Mouse (Mus musculus) lung, postnatal 4 days (tissue): ENCODE results near the gene Ahcyl2.

ENCODE experiments used
- DNase-seq, 2 experiments: peaks; one replicate each; pipeline ENCODE4 v3.0.0; 2021

The Ahcyl2 gene

DNA sequence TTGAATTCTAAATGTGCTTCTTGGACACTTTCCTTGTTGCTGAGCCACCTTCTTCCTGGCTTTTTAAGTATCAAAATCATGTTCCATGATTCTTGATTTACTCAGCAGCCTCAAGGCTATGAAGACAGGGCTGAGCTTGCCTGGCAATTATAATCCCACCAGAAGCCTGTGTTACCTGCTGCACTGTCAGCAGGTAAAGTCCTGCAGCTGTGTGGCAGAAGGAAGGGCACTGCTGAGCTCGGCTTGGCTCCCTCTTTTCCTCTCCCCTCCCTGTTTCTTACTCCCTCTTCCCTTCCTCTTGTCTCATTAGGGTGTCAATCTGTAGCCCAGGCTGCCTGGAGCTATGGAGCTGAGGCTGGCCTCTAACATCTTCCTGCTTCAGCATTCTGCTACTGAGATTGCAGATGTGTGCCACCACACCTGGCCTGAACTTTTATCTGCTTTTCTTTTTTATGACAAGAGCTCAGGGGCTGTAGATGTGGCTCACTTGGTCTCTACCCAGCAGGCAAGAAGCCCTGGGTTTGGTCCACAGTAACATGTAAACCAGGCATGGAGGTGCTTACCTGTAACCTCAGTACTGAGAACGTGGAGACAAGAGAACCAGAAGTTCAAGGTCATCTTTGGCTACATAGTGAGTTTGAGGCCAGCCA, 3.0 kb downstream of the Ahcyl2 start:
- DNase-seq: no peak

DNA sequence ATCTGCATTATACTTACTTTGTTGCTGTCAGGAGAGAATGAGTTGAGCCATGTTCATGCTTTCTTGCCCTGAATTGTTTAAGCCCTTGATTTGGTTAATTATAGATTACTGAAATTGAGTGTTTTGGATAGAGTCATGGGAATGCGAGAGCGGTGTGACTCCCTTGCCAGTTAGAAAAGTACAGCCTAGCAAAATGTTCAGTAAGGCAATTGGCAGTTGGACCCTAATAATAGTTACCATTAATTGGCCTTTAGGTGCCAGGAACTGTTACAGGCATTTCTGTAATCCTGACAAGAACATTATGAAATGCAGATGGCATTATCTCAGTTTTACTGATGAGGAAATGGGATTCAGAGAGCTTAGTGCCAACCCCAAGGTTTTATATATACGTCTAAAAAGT, 4.4 kb downstream of the Ahcyl2 start:
- DNase-seq: no peak

DNA sequence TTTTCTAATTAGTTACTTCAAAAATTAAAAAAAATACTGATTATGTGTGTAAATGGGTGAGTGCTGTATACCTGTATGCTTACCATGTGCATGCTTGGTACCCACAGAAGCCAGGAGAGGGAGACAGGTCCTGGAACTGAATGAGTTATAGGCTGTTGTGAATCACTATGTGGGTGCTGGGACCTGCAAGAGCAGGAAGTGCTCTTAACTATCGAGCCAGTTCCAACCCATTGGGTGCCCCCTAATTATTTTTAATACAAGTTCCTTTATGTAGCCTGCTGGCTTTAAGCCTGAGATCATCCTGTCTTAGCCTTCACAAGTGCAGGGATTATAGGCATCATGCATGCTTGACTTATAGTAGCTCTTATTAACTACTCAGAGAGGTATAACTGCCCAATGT, 6.3 kb downstream of the Ahcyl2 start:
- no peak for DNase-seq

DNA sequence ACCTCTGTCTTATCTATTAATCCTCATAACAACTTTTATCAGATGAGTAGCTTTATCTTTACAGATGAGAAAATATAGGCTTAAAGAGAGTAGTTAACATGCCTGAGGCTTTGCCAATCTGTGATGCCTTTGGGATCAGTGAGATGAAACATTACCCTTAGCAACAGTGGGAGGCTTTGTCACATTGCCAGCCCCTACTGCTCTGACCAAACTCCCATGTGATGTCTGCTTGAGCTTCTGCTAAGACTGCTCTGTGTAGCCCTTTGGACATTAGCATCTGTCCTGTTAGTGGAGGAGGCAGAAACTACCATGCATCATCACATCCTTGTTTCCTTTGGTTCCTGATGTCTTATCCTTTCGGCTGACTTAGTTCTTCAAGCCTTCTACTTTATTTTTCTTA, 7.8 kb downstream of the Ahcyl2 start:
- no peak for DNase-seq

DNA sequence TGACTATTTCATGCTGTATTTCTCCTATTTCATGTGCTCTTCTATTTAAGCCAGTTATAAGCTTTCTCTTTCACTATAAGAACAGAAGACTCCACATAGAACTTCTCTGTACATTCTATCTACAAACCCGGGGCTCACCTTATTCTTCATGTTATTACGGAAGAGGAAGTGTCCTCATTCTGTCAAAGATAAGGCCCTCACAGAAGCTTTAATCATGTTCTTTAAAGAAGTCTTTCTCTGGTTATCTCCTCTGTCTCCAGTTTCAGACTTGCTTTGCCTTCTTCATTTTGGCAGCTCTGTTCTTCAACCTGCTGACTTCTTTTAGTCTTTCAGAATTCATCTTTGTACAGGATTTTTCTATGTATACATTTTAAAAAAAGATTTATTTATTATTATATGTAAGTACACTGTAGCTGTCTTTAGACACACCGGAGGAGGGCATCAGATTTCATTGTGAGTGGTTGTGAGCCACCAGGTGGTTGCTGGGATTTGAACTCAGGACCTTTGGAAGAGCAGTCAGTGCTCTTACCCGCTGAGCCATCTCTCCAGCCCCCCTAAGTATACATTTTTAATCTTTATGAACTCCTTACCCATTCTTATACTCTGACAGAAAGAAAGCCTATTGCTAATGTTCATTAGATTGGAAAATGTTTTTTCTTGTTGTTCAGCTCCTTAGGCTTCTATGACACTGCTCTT, 8.9 kb downstream of the Ahcyl2 start:
- no peak for DNase-seq

DNA sequence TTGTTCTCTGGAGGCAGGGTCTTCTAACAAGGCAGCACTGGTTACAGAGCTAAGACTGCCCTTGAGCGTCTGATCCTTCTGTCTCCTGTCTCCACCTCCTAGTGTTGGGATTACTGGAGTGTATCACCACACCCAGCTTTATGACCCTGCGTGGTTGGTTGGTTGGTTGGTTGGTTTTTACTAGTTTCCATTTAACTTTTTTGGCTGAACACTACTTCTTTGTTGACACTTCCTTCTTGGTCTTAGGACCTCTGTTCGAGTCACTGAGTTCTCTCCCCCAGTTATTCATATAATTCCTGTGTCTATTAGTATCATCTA, 9.4 kb downstream of the Ahcyl2 start:
- DNase-seq: no peak

DNA sequence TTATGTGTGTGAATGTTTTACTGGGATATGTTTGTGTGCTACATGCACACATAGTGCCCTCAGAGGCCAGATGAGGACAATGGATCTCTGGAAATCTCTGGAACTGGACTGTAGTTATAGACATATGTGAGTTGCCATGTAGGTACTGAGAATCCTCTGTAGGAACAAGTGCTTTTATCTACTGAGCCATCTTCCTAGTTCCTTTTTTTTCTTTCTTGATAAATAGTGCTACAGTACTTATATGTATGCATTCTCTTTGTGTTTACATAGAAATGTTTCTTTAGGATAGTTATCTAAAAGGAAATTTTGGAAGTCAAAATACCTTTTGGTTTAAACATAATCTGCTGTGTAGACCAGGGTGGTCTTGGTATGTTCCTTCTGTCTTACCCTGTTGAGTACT, 12.3 kb downstream of the Ahcyl2 start:
- DNase-seq: no peak

DNA sequence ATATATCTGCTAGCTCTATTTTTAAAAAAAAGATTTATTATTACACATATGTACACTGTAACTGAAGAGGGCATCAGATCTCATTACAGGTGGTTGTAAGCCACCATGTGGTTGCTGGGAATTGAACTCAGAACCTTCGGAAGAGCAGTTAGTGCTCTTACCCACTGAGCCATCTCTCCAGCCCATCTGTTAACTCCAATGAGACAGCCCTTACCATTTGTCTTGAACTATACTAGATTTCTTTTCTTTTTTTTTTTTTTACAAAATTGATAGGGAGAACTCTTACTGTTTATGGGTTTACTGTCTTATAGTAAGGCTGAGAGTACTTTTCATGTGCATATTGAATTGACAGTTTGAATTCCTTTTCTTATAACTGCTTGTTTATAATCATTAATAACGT, 12.8 kb downstream of the Ahcyl2 start:
- DNase-seq: no peak

DNA sequence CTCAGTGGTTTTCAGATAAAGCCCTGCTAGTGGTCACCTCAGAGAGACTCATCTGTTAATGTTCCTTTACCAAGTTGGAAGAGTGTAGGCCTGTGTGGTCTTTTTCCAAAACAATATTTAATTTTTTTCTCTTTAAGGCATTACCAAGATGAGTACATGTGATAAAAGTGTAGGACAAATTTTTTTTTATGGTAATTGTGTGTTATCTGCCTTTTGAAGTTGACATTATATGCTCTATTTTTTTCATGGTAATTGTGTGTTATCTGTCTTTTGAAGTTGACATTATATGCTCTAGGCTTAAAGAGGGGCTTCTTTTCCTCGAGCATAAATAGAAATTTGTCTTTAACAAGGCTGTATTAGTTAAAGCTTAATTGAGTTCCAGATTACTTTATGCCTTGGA, 14.4 kb downstream of the Ahcyl2 start:
- no peak for DNase-seq

DNA sequence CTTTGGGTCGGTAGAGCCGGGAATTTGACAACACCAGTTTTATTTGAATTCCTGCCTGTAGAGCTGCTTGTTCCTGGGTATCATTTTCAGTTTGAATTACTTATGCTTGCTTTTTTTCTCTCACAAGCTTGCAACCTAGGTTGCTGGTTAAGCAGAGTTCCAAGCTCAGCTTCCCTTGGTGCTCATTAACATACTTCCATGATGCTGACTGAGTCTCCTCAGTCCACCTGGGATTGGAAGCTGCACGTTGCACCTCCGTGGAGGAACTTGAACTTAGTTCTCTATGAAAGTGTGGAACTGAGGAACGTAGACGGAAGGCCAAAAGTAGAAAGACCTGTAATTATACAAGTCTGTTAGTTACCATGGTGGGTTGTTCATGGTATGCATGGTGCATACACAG, 16.1 kb downstream of the Ahcyl2 start:
- no peak for DNase-seq

DNA sequence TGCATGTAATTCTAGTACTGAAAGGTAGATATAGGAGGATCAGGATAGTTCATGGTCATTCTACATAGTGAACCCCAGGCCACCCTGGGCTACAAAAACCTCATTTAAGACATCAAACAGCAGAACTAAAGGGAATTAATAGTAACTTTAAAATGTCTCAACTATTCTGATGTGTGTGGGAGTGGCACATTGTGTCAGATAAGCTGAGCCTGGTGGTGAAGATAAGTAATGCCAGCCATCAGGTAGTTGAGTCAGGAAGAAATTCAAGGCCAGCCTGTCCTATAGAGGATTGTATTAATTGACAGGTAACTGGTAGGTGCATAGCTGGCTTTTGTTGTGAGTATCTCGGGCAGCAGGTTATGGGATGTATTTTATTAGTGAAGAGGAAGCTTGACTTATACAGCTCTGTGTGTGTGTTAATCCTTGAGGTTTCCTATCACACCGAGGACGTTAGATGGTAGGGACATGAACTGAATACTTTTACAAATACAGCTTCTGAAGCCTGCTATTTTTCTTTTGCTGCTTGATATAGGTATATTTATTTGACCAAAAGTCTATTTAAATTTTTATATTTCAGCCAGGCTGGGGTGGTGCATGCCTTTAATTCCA, 16.7 kb downstream of the Ahcyl2 start:
- no peak for DNase-seq

DNA sequence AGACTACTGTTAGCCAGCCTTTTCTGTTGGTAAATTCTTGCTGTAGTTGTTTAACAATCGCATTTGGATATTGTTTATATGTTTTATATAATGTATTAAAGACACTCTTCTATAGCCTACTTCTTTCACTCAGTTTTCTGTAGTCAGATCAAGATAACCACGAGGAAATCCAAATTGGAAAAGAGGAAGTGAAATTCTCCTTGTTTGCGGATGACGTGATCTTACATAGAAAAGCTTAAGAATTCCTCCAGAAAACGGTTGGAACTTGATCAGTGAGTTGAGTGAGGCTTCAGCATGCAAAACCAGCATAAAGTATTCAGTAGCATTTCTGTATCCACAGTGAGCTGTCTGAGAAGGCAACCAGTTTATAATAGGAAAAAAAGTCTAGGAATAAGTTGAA, 17.9 kb downstream of the Ahcyl2 start:
- DNase-seq: no peak

DNA sequence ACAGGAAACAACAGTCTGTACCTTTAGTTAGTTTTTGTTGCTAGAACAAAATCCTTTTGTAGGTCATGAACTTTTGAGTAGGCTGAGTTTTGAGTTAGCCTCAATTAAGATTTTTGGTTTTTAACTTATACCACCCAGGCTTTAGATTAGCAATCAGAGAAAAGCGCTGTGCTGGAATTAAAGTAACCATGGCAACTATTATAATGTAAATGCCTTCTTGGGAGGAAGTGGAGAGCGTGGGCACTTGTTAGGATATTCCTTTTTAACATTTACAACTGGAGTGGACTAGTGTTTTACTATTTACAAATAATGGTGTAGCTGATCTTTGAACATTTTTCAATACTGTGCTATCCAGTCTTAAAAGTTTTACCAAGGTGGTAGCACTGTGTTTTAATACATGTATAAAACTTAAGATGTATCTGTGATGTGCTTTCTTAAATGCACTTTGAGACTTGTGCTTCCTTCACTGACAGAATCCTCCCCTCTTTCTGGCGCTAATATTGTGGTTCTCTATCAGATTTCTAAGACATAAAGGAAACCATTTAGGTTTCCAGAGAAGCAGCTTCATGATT, 21.1 kb downstream of the Ahcyl2 start:
- no peak for DNase-seq

DNA sequence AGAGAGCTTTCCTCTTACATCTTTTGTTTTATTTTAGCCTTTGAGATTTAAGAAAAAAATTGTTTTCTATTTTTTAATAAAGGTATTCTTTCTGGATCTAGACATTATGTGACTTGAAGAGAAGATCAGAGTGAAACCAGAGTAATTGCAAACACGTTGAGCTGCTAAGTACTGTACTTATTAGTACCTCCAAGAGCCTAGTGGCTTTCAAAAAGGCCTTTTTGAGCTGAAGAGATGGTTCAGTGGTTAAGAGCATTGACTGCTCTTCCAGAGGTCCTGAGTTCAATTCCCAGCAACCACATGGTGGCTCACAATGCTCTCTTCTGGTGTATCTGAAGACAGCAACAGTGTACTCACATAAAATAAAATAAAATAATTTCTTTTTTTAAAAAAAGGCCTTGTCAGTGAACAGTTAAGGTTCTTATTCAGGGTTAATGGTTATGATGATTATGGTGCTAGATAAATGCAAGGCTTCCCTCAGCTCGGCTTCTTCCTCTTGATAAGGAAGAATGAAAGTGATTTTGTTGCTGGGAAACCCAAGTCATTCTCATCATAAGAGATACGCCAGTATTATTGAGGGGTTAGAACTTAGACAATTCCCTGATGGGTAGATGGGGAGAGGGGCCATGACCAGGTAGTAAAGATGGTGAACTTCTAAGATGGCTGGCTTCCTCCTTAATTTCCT, 22.3 kb downstream of the Ahcyl2 start:
- DNase-seq: no peak

DNA sequence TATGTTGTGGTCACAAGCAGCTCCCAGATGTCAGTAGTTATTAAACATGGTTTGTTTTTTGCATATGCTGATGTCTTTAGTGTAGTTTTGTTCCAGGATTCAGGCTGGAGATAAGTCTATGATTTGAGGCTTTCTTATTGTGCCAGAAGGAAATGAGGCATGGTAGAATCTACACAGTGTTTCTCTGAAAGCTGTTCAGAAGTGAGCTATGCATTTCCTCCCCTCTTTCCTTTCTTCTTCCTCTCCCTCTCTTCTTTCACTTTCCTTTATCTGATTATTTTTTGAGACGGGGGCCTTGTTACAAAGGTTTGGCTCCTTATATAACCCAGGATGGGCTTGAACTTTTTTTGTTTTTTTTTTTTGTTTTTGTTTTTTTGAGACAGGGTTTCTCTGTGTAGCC, 25.7 kb downstream of the Ahcyl2 start:
- no peak for DNase-seq

DNA sequence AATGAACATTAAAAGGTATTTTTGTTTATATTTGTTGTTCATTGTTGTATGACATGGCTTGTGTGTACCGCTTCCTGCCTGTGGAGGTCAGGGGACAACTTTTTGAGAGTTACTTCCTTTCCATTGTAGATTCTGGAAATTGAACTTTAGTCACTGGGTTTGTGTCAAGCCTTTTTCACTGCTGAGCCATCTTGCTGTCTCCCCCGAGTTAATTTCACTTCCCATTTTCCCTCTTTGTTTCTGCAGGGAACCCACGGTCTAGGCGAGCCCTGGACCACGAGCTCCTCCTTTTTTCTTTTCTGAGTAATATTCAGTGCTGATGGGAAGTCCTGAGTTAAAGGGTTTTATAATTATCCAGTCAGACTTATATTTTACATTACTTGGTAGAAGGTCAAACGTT, 26.8 kb downstream of the Ahcyl2 start:
- DNase-seq: no peak

DNA sequence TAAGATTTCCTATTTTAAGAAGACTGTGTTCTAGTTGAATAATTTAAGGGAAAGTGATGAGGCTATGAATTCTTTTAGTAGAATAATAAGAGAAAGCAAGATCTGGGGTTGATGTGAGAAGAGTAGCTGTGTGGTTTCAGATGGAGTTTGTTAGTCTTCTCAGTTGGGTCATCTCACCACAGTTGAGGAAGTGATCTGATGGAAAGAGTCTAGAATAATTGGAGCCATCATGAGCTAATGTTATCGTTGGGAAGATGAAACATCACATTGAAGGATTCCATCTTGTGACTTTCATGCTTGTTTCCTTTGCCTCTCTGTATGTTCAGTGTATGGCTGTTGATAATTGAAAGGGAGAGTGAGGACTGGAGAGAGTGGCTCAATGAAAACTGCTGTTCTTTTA, 35.2 kb downstream of the Ahcyl2 start:
- no peak for DNase-seq

DNA sequence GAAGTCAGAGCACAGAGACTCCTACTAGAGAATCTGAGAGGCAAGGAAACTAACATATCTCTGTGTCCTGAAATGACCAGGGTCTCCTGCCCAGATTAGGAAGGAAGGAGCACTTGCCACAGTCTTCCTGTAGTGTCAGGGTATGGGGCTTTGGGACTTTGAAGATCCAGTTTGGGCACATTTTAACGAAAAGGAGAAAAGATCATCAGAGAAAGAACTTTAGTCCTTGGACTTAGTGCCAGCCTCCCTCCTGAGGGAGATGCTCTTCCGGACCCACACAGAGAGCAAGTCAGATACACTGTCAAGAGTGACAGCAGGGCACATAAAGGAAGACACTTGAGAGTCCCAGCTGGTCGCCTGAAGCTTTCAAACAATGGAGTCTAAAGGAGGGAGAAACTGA, 36.2 kb downstream of the Ahcyl2 start:
- DNase-seq: no peak

DNA sequence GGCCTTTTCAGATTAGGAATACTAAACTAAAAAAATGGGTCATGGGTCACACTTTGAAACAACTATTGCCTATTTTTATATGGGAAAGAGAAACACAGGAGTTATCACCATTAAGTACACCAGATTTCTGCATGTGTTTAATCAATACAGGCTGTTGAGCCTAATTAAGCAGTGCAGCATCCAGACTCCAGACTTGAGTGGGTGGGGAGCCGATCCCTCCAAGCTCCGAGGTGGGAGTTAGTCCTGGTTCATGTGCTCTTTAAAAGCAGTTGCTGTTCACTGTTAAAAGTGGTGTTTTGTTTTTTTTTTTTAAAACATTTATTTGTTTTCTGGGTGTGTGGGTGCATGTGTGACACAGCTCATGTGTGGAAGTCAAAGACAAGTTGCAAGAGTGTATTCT, 37.6 kb downstream of the Ahcyl2 start:
- no peak for DNase-seq

DNA sequence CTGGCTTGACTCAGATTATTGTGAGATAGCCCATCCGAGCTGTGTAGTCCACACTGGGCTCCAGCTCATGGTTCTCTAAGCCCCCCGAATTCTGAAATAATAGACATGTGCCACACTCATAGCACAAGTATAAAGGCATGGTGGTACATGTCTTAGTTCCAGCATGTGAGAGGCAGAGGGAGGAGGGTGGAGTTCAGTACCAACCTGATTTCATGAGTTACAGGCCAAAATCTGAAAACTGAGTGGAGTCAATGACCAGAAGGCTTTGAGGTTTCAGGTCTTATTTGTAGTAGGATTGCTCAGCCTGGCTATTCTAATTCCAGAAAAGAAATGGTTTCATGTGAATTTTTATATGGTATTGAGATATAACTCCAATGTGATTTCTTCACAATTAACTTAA, 44.3 kb downstream of the Ahcyl2 start:
- DNase-seq: no peak

DNA sequence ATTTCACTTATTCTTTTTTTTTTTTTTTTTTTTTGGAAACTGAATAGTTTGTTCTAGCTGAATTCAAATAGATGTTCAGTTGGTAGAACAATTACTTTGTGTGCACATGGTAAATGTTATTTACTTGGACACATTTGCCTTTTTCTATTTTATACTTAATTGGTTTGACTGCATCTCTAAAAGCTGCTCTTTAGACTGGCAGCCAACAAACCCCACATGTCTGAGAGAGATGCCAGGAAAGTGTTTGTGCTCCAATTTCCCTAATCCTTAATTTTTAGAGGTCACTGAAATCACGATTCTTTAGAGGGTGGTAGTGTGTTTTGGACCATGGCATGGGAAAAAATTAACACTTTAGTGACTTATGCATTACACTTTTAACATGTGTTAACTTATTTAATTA, 44.8 kb downstream of the Ahcyl2 start:
- no peak for DNase-seq

DNA sequence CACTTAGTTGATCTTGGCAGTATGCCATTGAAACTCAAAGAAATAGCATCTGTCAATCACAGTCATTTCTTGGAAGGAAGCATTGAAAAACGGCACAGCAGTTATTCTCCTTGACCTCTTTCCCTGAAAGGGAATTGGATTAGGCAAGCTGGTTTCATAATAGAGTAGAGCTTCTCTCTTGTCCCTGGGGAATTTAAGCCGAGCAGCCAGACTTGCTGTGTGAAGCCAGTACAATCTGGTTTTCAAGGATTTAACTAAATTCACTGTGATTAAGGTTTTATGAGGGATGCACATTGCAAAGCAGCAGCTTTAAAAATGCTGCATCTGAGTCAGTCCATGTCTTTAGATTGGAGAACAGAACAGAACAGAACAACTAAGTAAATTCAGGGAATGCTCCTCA, 46.8 kb downstream of the Ahcyl2 start:
- no peak for DNase-seq

DNA sequence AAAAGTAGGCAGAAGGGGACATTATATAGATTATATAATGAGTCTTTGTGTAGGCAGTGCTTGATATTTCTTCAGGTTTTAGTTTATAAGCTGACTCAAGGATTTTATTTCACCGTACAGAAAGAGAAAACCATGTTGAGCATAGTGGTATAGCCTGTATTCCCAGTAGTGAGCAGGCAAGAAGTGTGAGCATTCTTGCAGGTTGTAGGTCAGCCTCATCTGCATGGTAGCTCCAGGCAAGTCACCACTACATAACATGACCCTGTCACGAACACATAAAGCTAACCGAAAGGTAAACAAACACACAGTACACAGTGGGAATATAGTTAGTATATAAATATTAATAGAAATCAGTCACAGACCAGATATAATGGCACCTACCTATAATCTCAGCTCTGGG, 47.2 kb downstream of the Ahcyl2 start:
- no peak for DNase-seq

DNA sequence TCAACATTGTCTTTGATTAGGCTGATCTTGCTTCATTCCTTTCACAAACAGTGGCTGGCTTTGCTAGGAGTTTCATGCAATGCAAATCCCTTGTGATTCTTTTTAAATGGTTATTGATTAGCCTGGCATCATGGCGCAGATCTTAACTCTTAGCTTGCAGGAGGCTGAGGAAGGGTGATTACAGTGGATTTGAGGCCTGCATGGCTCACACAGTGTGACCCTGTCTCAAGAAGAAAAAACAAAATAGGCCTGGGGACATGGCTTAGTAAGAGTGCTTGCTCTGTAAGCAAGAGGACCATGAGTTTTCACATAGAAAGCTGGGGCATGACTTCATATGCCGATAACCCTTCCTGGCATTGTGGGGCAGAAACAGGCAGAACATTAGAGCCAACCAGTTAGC, 47.8 kb downstream of the Ahcyl2 start:
- no peak for DNase-seq
